Mouse (Mus musculus) thymus, adult 2 months (tissue): Measurements from ENCODE around the gene Prrc2b.

ENCODE experiments used
- CTCF ChIP-seq: fragments of 200-500 bp; IDR thresholded peaks from 2 replicates; pipeline ENCODE4 v1.5.1; 2012; ENCODE audit warnings: mild to moderate bottlenecking, control low read depth, low read length, moderate library complexity, borderline replicate concordance; ENCODE audit not compliant: control insufficient read depth, poor library complexity, insufficient read depth; ENCODE audit errors: extremely low read depth
- POLR2A ChIP-seq: fragments of 200-500 bp; IDR thresholded peaks from 2 replicates; pipeline ENCODE4 v1.6.1; 2012; ENCODE audit warnings: mild to moderate bottlenecking, low read length, control low read depth, moderate library complexity; ENCODE audit not compliant: control insufficient read depth, poor library complexity, insufficient read depth; ENCODE audit errors: extremely low read depth

- TF ChIP-seq CTCF (no peak), POLR2A (no peak)
Measured at GRCm38 (mm10) chr2:32165040-32165800, 14.3 kb downstream of the Prrc2b start.
